Mouse (Mus musculus): Measurements from ENCODE around the gene Stoml1. TPM values are rescaled to one million over a fixed set of nuclear protein-coding genes. Genes with fewer than 3 reads are reported as not detected.

The Stoml1 gene
- polyA plus RNA-seq (2012; rRNA removed): 5.7 and 5.9 TPM in 2 replicates

DNA sequence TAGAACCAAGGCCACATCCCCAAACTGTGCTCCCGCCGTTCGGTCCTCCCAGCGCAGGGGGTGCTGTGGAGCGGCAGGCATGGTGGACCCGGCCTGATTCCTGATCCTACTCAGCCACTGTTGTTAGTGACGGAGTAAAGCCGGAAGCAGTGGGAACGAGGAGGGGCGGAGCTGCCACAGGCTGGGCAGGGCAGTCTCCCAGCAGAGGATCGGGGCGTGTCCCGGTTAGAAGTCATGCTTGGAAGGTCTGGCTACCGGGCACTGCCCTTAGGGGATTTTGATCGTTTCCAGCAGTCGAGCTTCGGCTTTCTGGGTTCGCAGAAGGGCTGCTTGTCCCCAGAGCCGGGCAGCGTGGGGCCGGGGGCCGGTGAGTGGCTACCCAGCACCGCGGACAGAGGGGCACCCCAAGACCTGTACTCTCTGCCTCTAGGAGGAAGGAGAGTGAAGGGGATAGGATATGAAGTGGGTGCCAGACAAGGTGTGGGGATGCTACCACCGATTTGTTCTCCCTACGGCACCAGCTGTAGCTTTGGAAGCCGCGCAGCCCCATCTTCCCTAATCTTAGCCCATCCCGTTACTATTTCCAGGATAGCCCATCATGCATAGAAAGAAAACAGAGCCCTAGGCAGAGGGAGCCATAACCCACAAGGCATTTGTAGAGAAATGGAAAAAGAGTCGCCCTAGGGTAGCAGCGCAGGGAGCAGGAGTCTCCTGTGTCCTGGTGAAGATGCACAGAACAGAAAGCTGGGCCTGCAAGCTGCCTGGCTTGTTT, at the start of gene Stoml1:
TSS of gene Stoml1 (plus strand) at position 132 of the 772 bp plus-strand sequence.

DNA sequence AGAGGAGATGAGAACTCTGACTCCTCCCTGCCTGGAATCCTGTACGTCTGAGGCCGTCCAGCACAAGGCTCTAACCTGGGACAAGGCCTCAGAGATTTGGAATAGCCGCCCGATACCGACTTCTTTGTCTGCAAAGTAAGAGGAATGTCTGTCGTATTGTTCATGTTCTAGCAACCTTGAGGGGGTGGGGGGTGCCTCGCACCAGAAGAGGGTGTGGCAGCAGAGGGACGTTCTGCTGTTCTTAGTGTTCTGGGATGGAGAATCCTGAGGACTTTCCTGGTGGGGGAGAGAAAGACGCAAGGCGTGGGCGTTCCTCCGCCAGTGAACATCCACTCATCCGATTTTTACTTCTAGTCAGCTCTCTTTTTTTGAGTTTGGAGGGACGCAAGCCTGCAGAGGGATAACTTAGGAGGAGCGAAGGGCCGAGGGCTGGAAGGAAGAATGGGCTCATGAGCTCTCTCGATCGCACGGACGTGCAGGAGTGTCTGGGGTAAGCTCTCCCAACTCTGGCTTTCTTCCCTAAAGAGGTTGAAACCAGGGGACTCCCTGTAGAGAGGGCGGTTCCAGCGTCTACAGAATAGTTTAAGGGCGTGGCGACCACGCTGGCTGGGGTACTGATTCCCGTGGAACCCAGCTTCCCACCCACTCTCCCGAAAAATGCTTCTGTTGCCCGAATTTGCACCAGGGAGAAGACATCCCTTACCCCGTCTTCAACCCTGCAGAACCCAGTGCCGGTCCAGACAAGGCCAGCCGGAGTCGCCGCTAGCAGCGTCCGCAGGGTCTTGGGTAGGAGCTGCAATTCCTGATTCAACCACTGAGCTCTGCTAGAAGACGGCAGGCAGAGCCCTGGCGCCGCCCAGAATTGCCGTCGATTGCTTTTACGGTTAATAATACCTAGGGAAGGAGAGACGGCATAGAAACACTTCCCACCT, 49.2 kb upstream of the Stoml1 start, which contains the start of the genes Islr and Islr2:
TSS of gene Islr (minus strand) at position 791 of the 932 bp plus-strand sequence.
TSS of gene Islr2 (minus strand) at position 804 of the 932 bp plus-strand sequence.

GRCm38 (mm10) chr9:58249592-58250192, 3.3 kb upstream of the Stoml1 start, which contains the start of gene Pml:
Gene Pml (minus strand): TSS chr9:58249786.

Other genes starting within 250 kb of the Stoml1 start
- gene Cyp11a1, start 246.8 kb upstream of the Stoml1 start, polyA plus RNA-seq (2012; rRNA removed): 0.13 and 0.22 TPM in 2 replicates
- not detected in 2 replicates for gene Stra6, start 189.4 kb upstream of the Stoml1 start, polyA plus RNA-seq (2012; rRNA removed)
- not detected in 2 replicates for gene Ccdc33, start 134.3 kb upstream of the Stoml1 start, polyA plus RNA-seq (2012; rRNA removed)
- gene Islr, start 48.9 kb upstream of the Stoml1 start, polyA plus RNA-seq (2012; rRNA removed): 6.0 and 6.1 TPM in 2 replicates
- 0.03 and 0.05 TPM in 2 replicates for gene Islr2, start 48.8 kb upstream of the Stoml1 start, polyA plus RNA-seq (2012; rRNA removed)
- 15.6 and 15.8 TPM in 2 replicates for gene Pml, start 3.4 kb upstream of the Stoml1 start, polyA plus RNA-seq (2012; rRNA removed)
- gene Loxl1, start 60.0 kb downstream of the Stoml1 start, polyA plus RNA-seq (2012; rRNA removed): 2.6 and 2.7 TPM in 2 replicates
- not detected in 2 replicates for gene Tbc1d21, start 117.3 kb downstream of the Stoml1 start, polyA plus RNA-seq (2012; rRNA removed)
- 0.09 and 0.11 TPM in 2 replicates for gene Insyn1, start 235.4 kb downstream of the Stoml1 start, polyA plus RNA-seq (2012; rRNA removed)